Mouse (Mus musculus) forebrain, embryonic 11.5 days (tissue): ENCODE results near the gene Gm17359. TPM values are rescaled to one million over a fixed set of nuclear protein-coding genes. Genes with fewer than 3 reads are reported as not detected.

Source experiments
- ATAC-seq: fragments of 200-750 bp; cut with Nextera tagmentation; replicated peaks from 2 replicates; pipeline ENCODE4 v1.8.0; 2017; ENCODE audit warnings: moderate TSS enrichment; ENCODE audit not compliant: low FRiP score
- DNase-seq: peaks from one replicate; pipeline ENCODE4 v3.0.0-alpha.2; 2017; ENCODE audit warnings: low spot score
- H3K27ac ChIP-seq: fragments of 300-500 bp; sonication (generic); 2 replicates; pipeline ENCODE4 v1.5.1; 2014; ENCODE audit warnings: low read depth, low read length
- H3K27me3 ChIP-seq: fragments of 300-500 bp; sonication (generic); 2 replicates; pipeline ENCODE4 v1.6.1; 2014; ENCODE audit warnings: mild to moderate bottlenecking, low read length, mixed read lengths; ENCODE audit not compliant: control insufficient read depth, insufficient read depth
- H3K36me3 ChIP-seq: fragments of 300-500 bp; sonication (generic); 2 replicates; pipeline ENCODE4 v1.6.1; 2014; ENCODE audit warnings: mild to moderate bottlenecking, low read length, moderate library complexity, mixed read lengths; ENCODE audit not compliant: control insufficient read depth, insufficient read depth
- H3K4me1 ChIP-seq: fragments of 300-500 bp; sonication (generic); replicated peaks from 2 replicates; pipeline ENCODE4 v1.6.1; 2014; ENCODE audit warnings: low read length, mixed read lengths; ENCODE audit not compliant: control insufficient read depth, insufficient read depth
- H3K4me2 ChIP-seq: fragments of 300-500 bp; sonication (generic); 2 replicates; pipeline ENCODE4 v1.6.1; 2014; ENCODE audit warnings: low read depth, mild to moderate bottlenecking, low read length, moderate library complexity, mixed read lengths; ENCODE audit not compliant: severe bottlenecking
- H3K4me3 ChIP-seq: fragments of 300-500 bp; sonication (generic); 2 replicates; pipeline ENCODE4 v1.5.1; 2014; ENCODE audit warnings: low read depth, low read length
- H3K9ac ChIP-seq: fragments of 300-500 bp; sonication (generic); 2 replicates; pipeline ENCODE4 v1.6.1; 2014; ENCODE audit warnings: low read length
- H3K9me3 ChIP-seq: fragments of 300-500 bp; sonication (generic); 2 replicates; pipeline ENCODE4 v1.6.1; 2016; ENCODE audit warnings: low read length, mixed read lengths; ENCODE audit not compliant: control insufficient read depth
- WGBS: fragments of 180-500 bp; shearing (Covaris S2); extraction: QIAGEN DNeasy Blood & Tissue Kit; methylation state at CpG from one replicate; pipeline ENCODE4 v1.1.7; 2014; 5-methylcytosine and 5-hydroxymethylcytosine counted together
- polyA plus RNA-seq: library from polyadenylated mRNA; unstranded; fragments of >200 nt; fragmentation: Nextera tagmentation; extraction: Ambion mirVana; gene quantifications from 2 replicates; pipeline ENCODE4 v1.2.1, GENCODE M21; 2014

The Gm17359 gene
- polyA plus RNA-seq, 1 experiment from 2014 or later, result not detected

- no peak for ATAC-seq
Measured at GRCm38 (mm10) chr3:79415081-79415480, 78.6 kb downstream of the Gm17359 start.

DNA sequence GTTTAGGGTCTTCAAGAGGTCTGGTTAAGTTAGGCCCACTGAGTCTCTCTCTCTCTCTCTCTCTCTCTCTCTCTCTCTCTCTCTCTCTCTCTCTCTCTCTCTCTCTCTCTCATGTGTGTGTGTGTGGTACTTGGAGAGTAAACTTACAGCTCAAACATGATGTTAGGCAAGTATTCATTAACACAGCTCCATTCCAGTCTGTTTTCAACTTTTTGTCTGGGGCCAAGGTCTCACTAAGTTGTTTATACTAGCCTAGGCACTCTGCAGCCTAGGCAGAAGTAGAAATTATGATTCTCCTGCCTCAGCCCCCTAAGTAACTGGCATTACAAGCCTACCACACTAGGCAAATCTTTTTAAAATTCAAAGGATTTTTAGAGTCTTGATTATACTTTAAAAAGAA is 79.5 kb downstream of the Gm17359 start:
- no peaks in the 10 kb centered on the region for H3K36me3 ChIP-seq
- H3K4me2 ChIP-seq, result no peak overlapping the region
- H3K4me1 ChIP-seq, result peaks cover 5% of the 10 kb centered on the region; the same call in 1 of the 2 replicates
- no peak overlapping the region for H3K4me3 ChIP-seq
- ATAC-seq (no peak), DNase-seq (no peak)
- H3K27me3 ChIP-seq, result no peaks in the 10 kb centered on the region
- no peak overlapping the region for H3K9ac ChIP-seq
- H3K27ac ChIP-seq, result no peak overlapping the region
- H3K9me3 ChIP-seq, result no peaks in the 10 kb centered on the region

More at GRCm38 (mm10) chr3:79415081-79415480, 78.6 kb downstream of the Gm17359 start:
- Histone ChIP-seq H3K36me3 (no peaks in the 10 kb centered on the region), H3K9ac (no peak overlapping the region), H3K4me2 (no peak overlapping the region), H3K4me3 (no peak overlapping the region), H3K27me3 (no peaks in the 10 kb centered on the region), H3K27ac (no peak overlapping the region), H3K4me1 (peaks cover 5% of the 10 kb centered on the region; the same call in 1 of the 2 replicates), H3K9me3 (no peaks in the 10 kb centered on the region)
- no peak for DNase-seq
- whole genome bisulfite sequencing, result 90% methylated on average over 5 of the region's 5 CpGs

DNA sequence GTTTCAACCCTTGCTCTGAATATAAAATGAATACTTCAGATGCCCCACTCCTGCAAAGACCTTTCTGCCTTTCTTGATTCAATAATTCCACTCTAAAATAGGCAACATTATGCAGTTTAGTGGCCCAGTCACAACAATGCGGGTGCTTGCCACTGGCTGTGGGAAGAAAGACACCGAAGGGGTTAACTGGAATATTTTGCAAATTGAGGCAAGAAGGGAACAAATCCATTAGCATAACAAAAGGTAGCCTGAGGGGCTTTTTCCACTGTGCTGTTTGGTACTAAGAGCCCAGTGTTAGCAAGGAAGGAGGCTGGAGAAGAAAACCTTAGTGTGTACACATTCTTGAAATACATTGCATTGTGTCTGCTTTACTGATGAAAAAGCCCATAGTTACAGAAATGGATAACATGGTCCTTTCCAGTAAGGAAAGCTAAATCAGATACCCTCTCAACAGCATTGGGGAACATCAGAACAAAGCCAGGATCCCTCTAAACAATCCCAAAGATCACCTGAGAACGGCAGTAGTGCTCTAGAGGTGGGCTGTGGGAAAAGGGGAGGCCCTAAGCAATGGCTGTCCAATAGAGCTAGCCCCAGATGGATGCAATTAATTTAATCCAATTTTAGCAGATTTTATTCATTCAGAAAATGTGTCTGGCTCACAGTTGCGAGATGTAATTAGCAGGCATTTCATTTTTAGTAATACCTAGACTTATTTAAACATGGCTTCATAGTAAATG is 80.7 kb downstream of the Gm17359 start:
- ATAC-seq (peak; percentile 95), DNase-seq (peak; percentile 60)
- WGBS, result 15% methylated on average over 4 of the region's 4 CpGs
- no peak overlapping the region for H3K9ac ChIP-seq
- H3K4me3 ChIP-seq, result no peak overlapping the region
- peak overlapping the region; percentile 82 for H3K27ac ChIP-seq
- no peaks in the 10 kb centered on the region for H3K27me3 ChIP-seq
- H3K36me3 ChIP-seq, result no peaks in the 10 kb centered on the region
- H3K4me2 ChIP-seq, result peak overlapping the region; percentile 15; the same call in 1 of the 2 replicates
- H3K9me3 ChIP-seq, result no peaks in the 10 kb centered on the region
- peaks cover 5% of the 10 kb centered on the region; the same call in 1 of the 2 replicates for H3K4me1 ChIP-seq

GRCm38 (mm10) chr3:79418921-79419320 is 82.5 kb downstream of the Gm17359 start:
- 91% methylated on average over 14 of the region's 14 CpGs for WGBS
- H3K9ac ChIP-seq, result no peak overlapping the region
- no peak overlapping the region for H3K4me3 ChIP-seq
- no peaks in the 10 kb centered on the region for H3K27me3 ChIP-seq
- H3K9me3 ChIP-seq, result no peaks in the 10 kb centered on the region
- ATAC-seq, result no peak
- H3K4me1 ChIP-seq, result peaks cover 5% of the 10 kb centered on the region; the same call in 1 of the 2 replicates
- H3K4me2 ChIP-seq, result no peak overlapping the region
- no peak for DNase-seq
- no peak overlapping the region for H3K27ac ChIP-seq
- no peaks in the 10 kb centered on the region for H3K36me3 ChIP-seq

DNA sequence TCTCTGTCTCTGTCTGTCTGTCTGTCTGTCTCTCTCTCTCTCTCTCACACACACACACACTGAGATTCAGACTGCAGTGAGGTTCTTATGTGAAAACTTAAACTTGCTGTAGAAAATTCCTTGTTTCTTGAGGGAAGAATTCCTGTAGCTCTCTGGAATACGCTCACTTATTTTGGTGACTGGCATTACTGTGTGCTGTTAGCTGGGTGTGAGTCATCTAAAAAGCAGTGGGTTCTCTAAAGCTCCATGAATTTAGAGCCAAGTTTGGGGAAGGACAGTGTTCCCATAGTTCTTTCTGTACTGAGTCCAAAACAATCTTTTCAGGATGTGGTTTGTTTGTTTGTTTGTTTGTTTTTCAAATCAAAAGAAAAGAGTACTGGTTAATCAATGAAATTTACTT is 89.0 kb downstream of the Gm17359 start:
- DNase-seq (no peak), ATAC-seq (no peak)
- Histone ChIP-seq H3K4me2 (no peak overlapping the region), H3K9me3 (no peaks in the 10 kb centered on the region), H3K27me3 (no peaks in the 10 kb centered on the region), H3K4me3 (no peak overlapping the region), H3K36me3 (no peaks in the 10 kb centered on the region), H3K4me1 (no peaks in the 10 kb centered on the region), H3K27ac (no peak overlapping the region), H3K9ac (no peak overlapping the region)
- WGBS, result 90% methylated on average over 1 of the region's 1 CpGs

DNA sequence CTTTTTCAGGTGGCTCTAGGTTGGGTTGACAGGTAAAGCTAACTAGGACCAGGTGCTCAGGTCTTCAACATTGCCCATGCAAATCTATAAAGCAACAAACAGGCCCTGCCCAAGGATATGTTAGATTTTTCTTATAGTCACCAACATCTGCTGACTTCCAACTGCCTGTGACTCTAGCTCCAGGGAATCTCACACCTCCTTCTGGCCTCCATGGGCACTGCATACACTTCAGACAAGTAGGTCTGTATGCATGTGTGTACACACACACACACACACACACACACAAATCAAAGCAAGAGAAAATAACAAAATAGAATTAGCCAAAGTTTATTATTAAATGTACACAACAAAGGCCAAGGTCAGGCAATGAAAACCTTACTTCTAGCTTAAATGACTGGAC is 97.1 kb downstream of the Gm17359 start:
- no peak overlapping the region for H3K4me3 ChIP-seq
- H3K27ac ChIP-seq, result no peak overlapping the region
- ATAC-seq (no peak), DNase-seq (no peak)
- H3K9me3 ChIP-seq, result no peaks in the 10 kb centered on the region
- H3K36me3 ChIP-seq, result no peaks in the 10 kb centered on the region; the same call in 1 of the 2 replicates
- H3K4me2 ChIP-seq, result no peak overlapping the region
- no peak overlapping the region for H3K9ac ChIP-seq
- no peaks in the 10 kb centered on the region for H3K27me3 ChIP-seq
- no peaks in the 10 kb centered on the region for H3K4me1 ChIP-seq

GRCm38 (mm10) chr3:79434436-79434835 is 98.0 kb downstream of the Gm17359 start:
- H3K36me3 ChIP-seq, result no peaks in the 10 kb centered on the region; the same call in 1 of the 2 replicates
- H3K9ac ChIP-seq, result no peak overlapping the region
- no peaks in the 10 kb centered on the region for H3K9me3 ChIP-seq
- H3K4me2 ChIP-seq, result no peak overlapping the region
- H3K27ac ChIP-seq, result no peak overlapping the region
- WGBS, result 71% methylated on average over 9 of the region's 9 CpGs
- H3K27me3 ChIP-seq, result no peaks in the 10 kb centered on the region
- H3K4me3 ChIP-seq, result no peak overlapping the region
- ATAC-seq (no peak), DNase-seq (no peak)
- no peaks in the 10 kb centered on the region for H3K4me1 ChIP-seq

DNA sequence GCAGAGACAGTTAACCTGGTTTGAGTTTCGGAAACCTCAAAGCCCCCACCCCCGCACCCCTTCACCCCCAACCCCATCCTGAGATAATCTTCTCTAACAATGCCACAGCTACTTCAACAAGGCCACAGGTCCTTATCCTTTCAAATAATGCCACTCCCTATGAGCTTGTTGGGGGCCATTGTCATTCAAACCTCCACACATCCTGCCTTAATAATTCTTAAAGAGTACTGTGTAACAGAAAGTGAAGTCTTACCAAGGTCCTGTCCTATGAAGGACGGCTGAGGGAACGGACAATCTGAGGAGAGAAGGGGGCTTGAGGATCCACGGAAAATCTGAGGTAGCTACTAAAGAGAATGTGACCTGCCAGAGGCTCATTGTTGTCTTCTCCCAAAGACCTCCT is 98.5 kb downstream of the Gm17359 start:
- Histone ChIP-seq H3K36me3 (no peaks in the 10 kb centered on the region; the same call in 1 of the 2 replicates), H3K9ac (no peak overlapping the region), H3K4me2 (no peak overlapping the region), H3K27ac (no peak overlapping the region), H3K9me3 (no peaks in the 10 kb centered on the region), H3K27me3 (no peaks in the 10 kb centered on the region), H3K4me3 (no peak overlapping the region), H3K4me1 (no peaks in the 10 kb centered on the region)
- no peak for ATAC-seq
- no peak for DNase-seq
- WGBS, result 31% methylated on average over 5 of the region's 5 CpGs

- no peaks in the 10 kb centered on the region for H3K4me1 ChIP-seq
- H3K36me3 ChIP-seq, result no peaks in the 10 kb centered on the region; the same call in 1 of the 2 replicates
- no peaks in the 10 kb centered on the region for H3K27me3 ChIP-seq
- H3K9me3 ChIP-seq, result no peaks in the 10 kb centered on the region
- ATAC-seq, result no peak
- WGBS, result 91% methylated on average over 7 of the region's 7 CpGs
- no peak overlapping the region for H3K4me2 ChIP-seq
- H3K9ac ChIP-seq, result no peak overlapping the region
- DNase-seq, result no peak
- no peak overlapping the region for H3K27ac ChIP-seq
- H3K4me3 ChIP-seq, result no peak overlapping the region
Measured at GRCm38 (mm10) chr3:79436186-79436585, 99.7 kb downstream of the Gm17359 start.
